Mouse (Mus musculus) hindbrain, embryonic 11.5 days (tissue): Measurements from ENCODE around the gene Sly. TPM values are rescaled to one million over a fixed set of nuclear protein-coding genes. Genes with fewer than 3 reads are reported as not detected.
"Not testable (repeated sequence)": the region's sequence is repeated elsewhere in the genome, so short reads cannot be mapped to it uniquely, and the experiment has no call there.

Experiments used
- ATAC-seq: fragments of 200-750 bp; cut with Nextera tagmentation; 2 replicates; pipeline ENCODE4 v1.8.0; 2017; ENCODE audit warnings: mild to moderate bottlenecking, moderate TSS enrichment, moderate library complexity; ENCODE audit not compliant: low FRiP score
- DNase-seq: peaks from one replicate; pipeline ENCODE4 v3.0.0-alpha.2; 2015; ENCODE audit warnings: low spot score
- H3K27ac ChIP-seq: fragments of 300-500 bp; sonication (generic); 2 replicates; pipeline ENCODE4 v1.5.1; 2014; ENCODE audit warnings: mild to moderate bottlenecking, low read depth, low read length
- H3K27me3 ChIP-seq: fragments of 300-500 bp; sonication (generic); 2 replicates; pipeline ENCODE4 v1.6.1; 2014; ENCODE audit warnings: mild to moderate bottlenecking, low read length, moderate library complexity, mixed read lengths; ENCODE audit not compliant: control insufficient read depth, insufficient read depth
- H3K36me3 ChIP-seq: fragments of 300-500 bp; sonication (generic); 2 replicates; pipeline ENCODE4 v1.6.1; 2014; ENCODE audit warnings: mild to moderate bottlenecking, low read length, moderate library complexity, mixed read lengths; ENCODE audit not compliant: control insufficient read depth, insufficient read depth
- H3K4me1 ChIP-seq: fragments of 300-500 bp; sonication (generic); replicated peaks from 2 replicates; pipeline ENCODE4 v1.6.1; 2014; ENCODE audit warnings: low read length, mixed read lengths; ENCODE audit not compliant: control insufficient read depth, insufficient read depth
- H3K4me2 ChIP-seq: fragments of 300-500 bp; sonication (generic); replicated peaks from 2 replicates; pipeline ENCODE4 v1.6.1; 2014; ENCODE audit warnings: mild to moderate bottlenecking, low read depth, low read length
- H3K4me3 ChIP-seq: fragments of 300-500 bp; sonication (generic); 2 replicates; pipeline ENCODE4 v1.5.1; 2014; ENCODE audit warnings: low read depth, low read length
- H3K9ac ChIP-seq: fragments of 300-500 bp; sonication (generic); 2 replicates; pipeline ENCODE4 v1.6.1; 2014; ENCODE audit warnings: low read depth, low read length
- H3K9me3 ChIP-seq: fragments of 300-500 bp; sonication (generic); 2 replicates; pipeline ENCODE4 v1.6.1; 2016; ENCODE audit warnings: low read length; ENCODE audit not compliant: control insufficient read depth
- WGBS: fragments of 180-500 bp; shearing (Covaris S2); extraction: QIAGEN DNeasy Blood & Tissue Kit; methylation state at CpG from one replicate; pipeline ENCODE4 v1.1.7; 2014; 5-methylcytosine and 5-hydroxymethylcytosine counted together
- polyA plus RNA-seq: library from polyadenylated mRNA; unstranded; fragments of >200 nt; fragmentation: Nextera tagmentation; extraction: Ambion mirVana; gene quantifications from 2 replicates; pipeline ENCODE4 v1.2.1, GENCODE M21; 2014

The Sly gene
- not detected in 2 replicates for polyA plus RNA-seq

DNA sequence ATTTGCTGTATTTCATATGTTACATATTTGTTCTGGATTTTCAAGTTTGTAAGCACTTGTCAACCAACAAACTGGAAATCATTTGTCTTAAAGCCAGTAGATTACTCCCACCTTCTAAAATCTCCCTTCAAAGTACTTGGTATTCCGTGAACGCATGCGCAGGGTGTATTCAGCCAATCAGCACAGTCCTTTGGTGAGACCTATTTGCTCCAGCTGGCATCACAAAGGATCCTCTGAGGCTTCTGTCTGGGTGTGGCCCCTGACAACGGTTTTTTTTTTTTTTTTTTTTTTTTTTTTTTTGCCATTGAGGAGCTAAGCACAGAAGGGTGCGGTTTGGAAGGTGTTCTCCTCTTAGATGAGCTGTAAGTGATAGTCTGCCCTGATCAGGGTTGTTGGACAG is at the start of gene Sly:
Sly (plus strand) TSS at position 301 of the 400 bp plus-strand sequence.
- WGBS = no CpG with 5 or more reads among the region's 5 CpGs
- not testable (repeated sequence) for H3K27ac ChIP-seq, H3K27me3 ChIP-seq, H3K9ac ChIP-seq, H3K4me2 ChIP-seq, H3K4me1 ChIP-seq, H3K9me3 ChIP-seq, H3K36me3 ChIP-seq, ATAC-seq, H3K4me3 ChIP-seq, DNase-seq
